Mouse (Mus musculus) CH12.LX (cell line): ENCODE measurements around the gene Jkamp.

Experiments used
- CHD1 ChIP-seq: IDR thresholded peaks from 2 replicates; pipeline ENCODE4 v1.6.1; 2012; ENCODE audit warnings: low read depth, low read length, improper control_type of control experiment, inconsistent platforms
- CTCF ChIP-seq, 2 experiments: IDR thresholded peaks in 1 of 2; conservative IDR thresholded peaks in 1 of 2; 2 replicates each; pipeline ENCODE4 v1.5.1; 2011 to 2012; ENCODE audit warnings: low read depth in 2 of 2, low read length in 2 of 2, improper control_type of control experiment in 1 of 2, inconsistent platforms in 1 of 2, mild to moderate bottlenecking in 1 of 2, moderate library complexity in 1 of 2
- ELF1 ChIP-seq: IDR thresholded peaks from 2 replicates; pipeline ENCODE4 v1.6.1; 2014; ENCODE audit warnings: low read depth, mild to moderate bottlenecking, inconsistent platforms, low read length, improper control_type of control experiment
- KAT2A ChIP-seq: IDR thresholded peaks from 2 replicates; pipeline ENCODE4 v1.6.1; 2012; ENCODE audit warnings: low read length, improper control_type of control experiment, inconsistent platforms; ENCODE audit not compliant: insufficient replicate concordance
- MAFK ChIP-seq: IDR thresholded peaks from 2 replicates; pipeline ENCODE4 v1.6.1; 2011; ENCODE audit warnings: low read length, improper control_type of control experiment; ENCODE audit not compliant: insufficient replicate concordance
- NRF1 ChIP-seq: IDR thresholded peaks from 2 replicates; pipeline ENCODE4 v1.6.1; 2014; ENCODE audit warnings: low read depth, mild to moderate bottlenecking, inconsistent platforms, low read length, improper control_type of control experiment, moderate library complexity
- POLR2A ChIP-seq: IDR thresholded peaks from 2 replicates; pipeline ENCODE4 v1.6.1; 2011; ENCODE audit warnings: low read depth, mild to moderate bottlenecking, improper control_type of control experiment, low read length
- SMC3 ChIP-seq: IDR thresholded peaks from 2 replicates; pipeline ENCODE4 v1.6.1; 2011; ENCODE audit warnings: low read depth, low read length, improper control_type of control experiment
- TCF12 ChIP-seq: IDR thresholded peaks from 2 replicates; pipeline ENCODE4 v1.6.1; 2014; ENCODE audit warnings: low read depth, mild to moderate bottlenecking, inconsistent platforms, low read length, improper control_type of control experiment
- ZKSCAN1 ChIP-seq: IDR thresholded peaks from 2 replicates; pipeline ENCODE4 v1.6.1; 2012; ENCODE audit warnings: low read depth, inconsistent platforms, low read length, improper control_type of control experiment, borderline replicate concordance
- ZMIZ1 ChIP-seq: IDR thresholded peaks from 2 replicates; pipeline ENCODE4 v1.6.1; 2012; ENCODE audit warnings: low read depth, mild to moderate bottlenecking, inconsistent platforms, low read length, improper control_type of control experiment

GRCm38 (mm10) chr12:72053851-72054250 is 31.5 kb upstream of the Jkamp start:
- TF ChIP-seq ELF1 (no peak), ZKSCAN1 (no peak), MAFK (no peak), CHD1 (no peak), POLR2A (no peak), KAT2A (no peak), TCF12 (no peak), CTCF (conservative IDR thresholded peaks at IDR 0.05 in 1 of 2, IDR thresholded peaks at IDR 0.05 in 1 of 2; ENCODE audit: low read depth in 2 of 2, low read length in 2 of 2) (no peak), ZMIZ1 (no peak), SMC3 (no peak), NRF1 (no peak)
